Mouse (Mus musculus): Measurements from ENCODE around the gene Trim34b. TPM values are rescaled to one million over a fixed set of nuclear protein-coding genes. Genes with fewer than 3 reads are reported as not detected.
A peak's percentile ranks its signal among the peaks of the same experiment; 100 is the strongest.
"Not testable (repeated sequence)": the region's sequence is repeated elsewhere in the genome, so short reads cannot be mapped to it uniquely, and the experiment has no call there.

Gene Trim34b
- polyA plus RNA-seq (2012; rRNA removed): 5.7 and 6.7 TPM in 2 replicates

DNA sequence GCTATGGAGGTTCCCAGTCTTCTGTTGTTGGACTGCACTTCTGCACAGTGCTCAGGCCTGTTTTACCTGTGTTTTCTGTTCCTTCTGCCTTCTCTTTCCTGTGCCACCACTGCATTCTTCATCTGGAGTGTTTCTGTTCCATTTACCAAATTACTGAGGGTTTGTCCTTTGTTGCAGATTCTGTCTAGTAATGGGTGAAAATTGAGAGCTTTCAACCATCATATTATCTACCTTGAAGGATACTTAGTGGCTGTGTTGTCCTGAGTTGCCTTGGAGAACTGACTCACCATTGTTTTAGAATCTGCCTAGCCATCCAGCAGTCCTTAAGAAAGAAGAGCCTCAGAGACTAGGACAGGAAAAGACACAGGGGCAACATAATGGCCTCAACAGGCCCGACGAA, at the start of gene Trim34b:
TSS of gene Trim34b (plus strand) at position 301 of the 400 bp plus-strand sequence.
- H3K27ac ChIP-seq (ENCODE audit: insufficient read depth, low read length); H3K27me3 ChIP-seq (ENCODE audit: control insufficient read depth, insufficient read depth, low read length); DNase-seq (ENCODE audit: low read depth in 1 of 2, low spot score in 2 of 2); H3K4me1 ChIP-seq (ENCODE audit: control insufficient read depth, insufficient read depth, insufficient read length); H3K4me3 ChIP-seq (ENCODE audit: extremely low read depth, insufficient read depth, insufficient read length); H3K36me3 ChIP-seq (ENCODE audit: control insufficient read depth, insufficient read depth, low read length): not testable (repeated sequence)
- WGBS: 97% methylated on average over 2 of the region's 2 CpGs

DNA sequence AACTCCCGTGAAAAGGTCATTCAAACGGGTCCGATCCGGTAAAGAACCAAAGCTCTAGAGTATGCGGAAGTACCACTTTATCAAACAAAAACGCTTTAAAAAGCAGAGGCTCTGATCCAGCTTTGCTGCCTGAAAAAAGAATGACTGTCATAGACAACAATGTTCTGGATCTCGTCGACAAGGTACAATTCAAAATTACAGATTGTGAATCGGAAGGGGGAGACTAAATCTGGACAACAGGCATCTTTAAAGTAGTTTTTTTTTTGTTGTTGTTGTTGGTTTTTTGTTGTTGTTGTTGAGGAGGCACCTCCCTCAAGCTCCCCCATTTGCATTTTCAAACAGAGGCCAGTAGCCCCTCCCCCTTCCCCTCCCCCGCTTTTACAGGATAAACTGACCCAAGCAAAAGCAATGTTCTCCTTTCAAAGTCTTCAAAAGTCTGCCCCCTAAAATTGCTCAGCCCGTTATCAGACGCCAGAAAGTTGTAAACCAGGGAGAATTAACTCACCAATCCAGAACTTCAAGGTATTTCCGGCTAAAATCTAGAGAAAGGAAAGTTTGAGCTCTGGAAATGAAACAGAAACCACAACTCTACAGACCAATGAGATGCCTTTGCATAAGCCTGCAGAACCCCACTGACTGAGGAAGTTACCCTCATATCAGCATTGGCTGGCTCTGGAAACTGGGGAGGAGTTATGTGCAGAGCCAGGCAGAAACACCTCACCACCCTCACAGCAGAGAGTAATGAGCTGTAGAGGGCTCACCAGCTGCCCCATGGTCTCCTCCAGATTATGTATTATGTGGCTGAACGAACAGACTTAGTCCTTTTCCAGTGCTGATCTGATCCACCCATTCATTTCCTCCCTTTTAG, 41.5 kb upstream of the Trim34b start, which contains the start of gene Trim5:
TSS of gene Trim5 (minus strand) at position 519 of the 868 bp plus-strand sequence.
- not testable (repeated sequence) for DNase-seq (ENCODE audit: low read depth in 1 of 2, low spot score in 2 of 2); H3K36me3 ChIP-seq (ENCODE audit: control insufficient read depth, insufficient read depth, low read length); H3K27me3 ChIP-seq (ENCODE audit: control insufficient read depth, insufficient read depth, low read length)
- peak within 1 kb of the TSS; percentile 77 for H3K27ac ChIP-seq (ENCODE audit: insufficient read depth, low read length)
- WGBS: 40% methylated on average over 14 of the region's 14 CpGs
- peaks cover 20% of the 10 kb centered on the region; the same call in 1 of the 2 replicates for H3K4me1 ChIP-seq (ENCODE audit: control insufficient read depth, insufficient read depth, insufficient read length)
- peak within 1 kb of the TSS; percentile 44 for H3K4me3 ChIP-seq (ENCODE audit: extremely low read depth, insufficient read depth, insufficient read length)

DNA sequence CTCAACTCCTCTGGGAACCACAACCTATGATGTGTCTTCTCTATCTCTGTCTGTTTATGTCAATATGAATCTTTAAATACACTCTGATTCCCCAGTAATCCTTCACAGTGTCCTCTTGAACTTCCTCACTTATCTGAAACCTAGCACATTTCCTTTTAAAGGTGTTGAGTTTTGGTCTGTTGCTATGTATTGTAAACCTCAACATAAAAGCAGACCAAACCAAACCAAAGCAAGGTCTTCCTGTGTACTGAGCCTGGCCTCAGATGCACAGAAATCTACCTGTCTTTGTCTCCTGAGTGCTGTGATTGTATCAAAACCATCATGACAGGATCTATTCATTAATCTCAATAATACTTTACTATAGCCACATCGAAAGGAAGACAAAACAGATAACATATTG, 38.6 kb upstream of the Trim34b start:
- TF ChIP-seq CTCF (IDR thresholded peaks at IDR 0.05; ENCODE audit: extremely low read depth, insufficient read depth, insufficient read length, insufficient replicate concordance) (no peak), POLR2A (IDR thresholded peaks at IDR 0.05; ENCODE audit: low read depth, low read length) (no peak)
- 78% methylated on average over 1 of the region's 1 CpGs for WGBS
- peak overlapping the region; percentile 96 for H3K27ac ChIP-seq (ENCODE audit: insufficient read depth, low read length)
- H3K36me3 ChIP-seq (ENCODE audit: control insufficient read depth, insufficient read depth, low read length): no peaks in the 10 kb centered on the region
- peak in 1 of 2 experiments; percentile 69 for DNase-seq (ENCODE audit: low read depth in 1 of 2, low spot score in 2 of 2)
- peaks cover 34% of the 10 kb centered on the region for H3K4me1 ChIP-seq (ENCODE audit: control insufficient read depth, insufficient read depth, insufficient read length)
- H3K27me3 ChIP-seq (ENCODE audit: control insufficient read depth, insufficient read depth, low read length): no peaks in the 10 kb centered on the region
- H3K4me3 ChIP-seq (ENCODE audit: extremely low read depth, insufficient read depth, insufficient read length): no peak overlapping the region

DNA sequence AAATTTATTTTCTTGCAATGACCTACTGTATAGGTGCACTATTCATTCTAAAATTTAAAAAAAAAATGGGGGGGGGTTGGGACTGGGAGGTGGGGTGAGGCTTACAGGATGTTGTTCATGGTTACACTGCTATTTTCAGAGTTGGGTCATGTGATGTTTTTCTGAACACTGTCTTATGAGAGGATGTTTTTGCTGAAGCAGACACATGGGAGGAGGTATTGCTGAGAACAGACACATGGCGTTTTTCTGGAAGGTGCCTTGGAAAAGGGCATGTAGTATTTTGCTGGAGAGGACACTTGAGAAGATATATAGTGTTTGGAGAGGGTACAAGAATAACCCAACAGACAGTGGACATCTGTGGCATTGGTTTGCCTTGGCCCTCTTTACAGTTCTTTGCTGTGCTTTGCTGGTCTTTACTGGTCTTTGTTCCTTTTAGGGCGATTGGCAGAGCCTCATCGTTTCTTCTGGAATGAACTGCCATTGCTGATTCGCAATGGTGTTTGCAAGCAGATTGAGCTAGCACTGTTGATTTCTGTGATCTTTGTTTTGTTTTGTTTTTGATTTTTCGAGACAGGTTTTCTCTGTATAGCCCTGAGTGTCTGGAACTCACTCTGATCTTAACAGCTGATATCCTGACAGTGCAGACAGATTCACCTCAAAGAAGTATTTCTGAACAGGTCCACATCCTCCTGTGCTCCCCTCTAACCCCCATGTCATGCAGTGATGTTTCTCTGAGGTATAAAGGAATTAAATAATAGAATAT, 37.5 kb upstream of the Trim34b start:
- Histone ChIP-seq H3K27me3 (ENCODE audit: control insufficient read depth, insufficient read depth, low read length) (no peaks in the 10 kb centered on the region), H3K27ac (ENCODE audit: insufficient read depth, low read length) (peak overlapping the region; percentile 94), H3K4me1 (ENCODE audit: control insufficient read depth, insufficient read depth, insufficient read length) (peaks cover 38% of the 10 kb centered on the region), H3K4me3 (ENCODE audit: extremely low read depth, insufficient read depth, insufficient read length) (no peak overlapping the region), H3K36me3 (ENCODE audit: control insufficient read depth, insufficient read depth, low read length) (no peaks in the 10 kb centered on the region)
- TF ChIP-seq CTCF (IDR thresholded peaks at IDR 0.05; ENCODE audit: extremely low read depth, insufficient read depth, insufficient read length, insufficient replicate concordance) (no peak), POLR2A (IDR thresholded peaks at IDR 0.05; ENCODE audit: low read depth, low read length) (peak; percentile 47)
- DNase-seq (ENCODE audit: low read depth in 1 of 2, low spot score in 2 of 2): peak; percentile 28 to 88
- WGBS: 64% methylated on average over 5 of the region's 5 CpGs

DNA sequence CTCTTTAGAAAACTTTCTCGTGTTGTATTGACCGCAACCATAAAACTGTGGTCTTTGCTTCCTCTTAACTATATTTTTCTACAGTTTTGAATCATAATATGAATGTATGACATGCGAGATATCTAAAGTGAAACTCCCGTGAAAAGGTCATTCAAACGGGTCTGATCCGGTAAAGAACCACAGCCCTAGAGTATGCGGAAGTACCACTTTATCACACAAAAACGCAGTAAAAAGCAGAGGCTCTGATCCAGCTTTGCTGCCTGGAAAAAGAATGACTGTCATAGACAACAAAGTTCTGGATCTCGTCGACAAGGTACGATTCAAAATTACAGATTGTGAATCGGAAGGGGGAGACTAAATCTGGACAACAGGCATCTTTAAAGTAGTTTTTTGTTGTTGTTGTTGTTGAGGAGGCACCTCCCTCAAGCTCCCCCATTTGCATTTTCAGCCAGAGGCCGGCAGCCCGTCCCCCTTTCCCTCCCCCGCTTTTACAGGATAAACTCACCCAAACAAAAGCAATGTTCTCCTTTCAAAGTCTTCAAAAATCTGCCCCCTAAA, 14.4 kb upstream of the Trim34b start:
- WGBS: under 1% methylated on average over 15 of the region's 15 CpGs
- TF ChIP-seq POLR2A (IDR thresholded peaks at IDR 0.05; ENCODE audit: low read depth, low read length) (no peak), CTCF (IDR thresholded peaks at IDR 0.05; ENCODE audit: extremely low read depth, insufficient read depth, insufficient read length, insufficient replicate concordance) (no peak)
- Histone ChIP-seq H3K27me3 (ENCODE audit: control insufficient read depth, insufficient read depth, low read length) (no peaks in the 10 kb centered on the region), H3K4me3 (ENCODE audit: extremely low read depth, insufficient read depth, insufficient read length) (peak overlapping the region; percentile 56), H3K27ac (ENCODE audit: insufficient read depth, low read length) (peak overlapping the region; percentile 91), H3K4me1 (ENCODE audit: control insufficient read depth, insufficient read depth, insufficient read length) (peaks cover 4% of the 10 kb centered on the region; the same call in 1 of the 2 replicates), H3K36me3 (ENCODE audit: control insufficient read depth, insufficient read depth, low read length) (no peaks in the 10 kb centered on the region)
- no peak for DNase-seq (ENCODE audit: low read depth in 1 of 2, low spot score in 2 of 2)

DNA sequence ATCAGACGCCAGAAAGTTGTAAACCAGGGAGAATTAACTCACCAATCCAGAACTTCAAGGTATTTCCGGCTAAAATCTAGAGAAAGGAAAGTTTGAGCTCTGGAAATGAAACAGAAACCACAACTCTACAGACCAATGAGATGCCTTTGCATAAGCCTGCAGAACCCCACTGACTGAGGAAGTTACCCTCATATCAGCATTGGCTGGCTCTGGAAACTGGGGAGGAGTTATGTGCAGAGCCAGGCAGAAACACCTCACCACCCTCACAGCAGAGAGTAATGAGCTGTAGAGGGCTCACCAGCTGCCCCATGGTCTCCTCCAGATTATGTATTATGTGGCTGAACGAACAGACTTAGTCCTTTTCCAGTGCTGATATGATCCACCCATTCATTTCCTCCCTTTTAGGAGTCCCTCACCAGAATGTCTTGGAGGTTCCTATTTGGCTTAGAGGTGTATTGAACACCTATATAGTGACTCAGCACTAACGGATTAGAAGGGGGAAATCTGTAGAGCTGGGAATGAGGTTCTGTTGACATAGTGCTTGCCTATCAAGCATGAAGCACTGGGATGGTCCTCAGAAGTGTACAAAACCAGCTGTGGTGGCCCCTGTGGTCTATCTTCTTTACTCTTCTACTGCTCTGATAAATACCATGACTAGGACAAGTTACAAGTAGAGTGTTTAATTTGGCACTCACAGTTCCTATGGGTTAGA, 13.7 kb upstream of the Trim34b start, which contains the start of gene Trim12a:
TSS of gene Trim12a (minus strand) at position 98 of the 712 bp plus-strand sequence.
- H3K27ac ChIP-seq (ENCODE audit: insufficient read depth, low read length): peak within 1 kb of the TSS; percentile 91
- not testable (repeated sequence) for H3K36me3 ChIP-seq (ENCODE audit: control insufficient read depth, insufficient read depth, low read length); H3K27me3 ChIP-seq (ENCODE audit: control insufficient read depth, insufficient read depth, low read length); H3K4me1 ChIP-seq (ENCODE audit: control insufficient read depth, insufficient read depth, insufficient read length); DNase-seq (ENCODE audit: low read depth in 1 of 2, low spot score in 2 of 2)
- WGBS: 13% methylated on average over 4 of the region's 4 CpGs
- H3K4me3 ChIP-seq (ENCODE audit: extremely low read depth, insufficient read depth, insufficient read length): peak within 1 kb of the TSS; percentile 56
